Mouse (Mus musculus): ENCODE results near the gene Gnrhr.

- TF ChIP-seq CTCF (IDR thresholded peaks at IDR 0.05; ENCODE audit: extremely low read depth, insufficient read depth, insufficient read length, insufficient replicate concordance) (no peak), POLR2A (IDR thresholded peaks at IDR 0.05; ENCODE audit: low read depth, low read length) (no peak)
These were observed 29.6 kb upstream of the Gnrhr start for GRCm38 (mm10) chr5:86227156-86227853.

All from spleen, adult 2 months (tissue).